Mouse (Mus musculus): ENCODE results near the gene Sdk2. TPM values are rescaled to one million over a fixed set of nuclear protein-coding genes. Genes with fewer than 3 reads are reported as not detected.

Gene Sdk2
- total RNA-seq, 2 experiments from 2014 or later: 17.6 to 24.8 TPM

DNA sequence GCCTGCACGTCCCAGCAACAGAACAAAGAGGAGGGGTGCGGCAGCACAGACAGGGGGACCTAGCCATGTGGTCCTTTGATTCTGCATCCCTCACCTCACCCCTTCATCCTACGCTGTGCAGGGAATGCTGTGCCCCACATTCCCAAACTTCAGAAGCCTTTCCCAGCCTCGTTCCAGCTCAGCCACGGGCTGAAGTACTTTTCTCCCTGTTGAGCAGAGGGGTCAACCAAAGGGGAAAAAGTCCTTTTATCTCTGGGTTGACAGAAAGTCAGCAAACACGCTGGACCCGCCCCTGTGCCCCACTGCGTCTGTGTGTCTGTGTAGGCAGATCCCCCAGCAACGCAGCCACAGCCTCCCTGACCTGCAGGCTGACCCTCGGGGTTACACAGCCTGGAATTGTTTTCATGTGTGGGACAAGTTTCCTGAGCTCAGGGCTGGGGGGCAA is 18.9 kb downstream of the Sdk2 start:
- DNase-seq (ENCODE audit: low spot score in 2 of 2): no peak

DNA sequence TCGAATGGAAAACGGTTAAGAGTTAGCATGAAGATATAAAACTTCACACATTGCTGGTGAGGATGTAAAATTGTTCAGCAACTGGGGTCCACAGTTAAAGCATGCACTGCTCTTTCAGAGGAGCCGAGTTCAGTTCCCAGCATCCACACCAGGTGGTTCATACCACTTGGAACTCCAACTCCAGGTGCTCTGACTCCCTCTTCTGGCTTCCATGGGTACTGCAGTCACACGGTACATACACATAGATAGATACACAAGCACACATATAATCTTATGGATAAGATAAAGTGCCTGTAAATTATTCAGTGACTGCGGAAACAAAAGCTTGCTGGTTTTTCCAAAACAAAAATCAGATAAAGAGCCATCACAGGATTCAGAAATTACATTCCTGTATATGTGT is 19.9 kb downstream of the Sdk2 start:
- DNase-seq (ENCODE audit: low spot score in 2 of 2): no peak

DNA sequence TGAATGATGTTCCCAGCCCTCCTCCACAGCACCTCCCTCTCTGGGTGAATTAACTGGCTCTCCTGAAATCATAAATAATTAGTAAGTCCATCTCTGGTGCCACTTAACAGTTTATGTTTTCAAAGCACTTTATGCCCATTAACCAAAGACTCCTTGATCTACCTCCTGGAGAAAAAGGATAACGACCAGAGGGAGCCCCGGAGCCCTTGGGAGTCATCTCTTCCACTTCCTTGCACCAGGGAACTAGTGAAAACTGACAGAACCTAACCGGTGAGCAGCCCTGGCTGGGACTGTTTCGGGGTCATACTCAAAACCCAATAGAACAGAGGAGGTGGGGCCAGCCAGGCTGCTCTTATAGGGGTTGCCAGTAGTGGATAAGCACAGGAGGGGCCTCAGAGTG is 22.5 kb downstream of the Sdk2 start:
- no peak for DNase-seq (ENCODE audit: low spot score in 2 of 2)

- no peak for DNase-seq (ENCODE audit: low spot score in 2 of 2)
Observed at GRCm38 (mm10) chr11:114043530-114043929, 23.3 kb downstream of the Sdk2 start.

DNA sequence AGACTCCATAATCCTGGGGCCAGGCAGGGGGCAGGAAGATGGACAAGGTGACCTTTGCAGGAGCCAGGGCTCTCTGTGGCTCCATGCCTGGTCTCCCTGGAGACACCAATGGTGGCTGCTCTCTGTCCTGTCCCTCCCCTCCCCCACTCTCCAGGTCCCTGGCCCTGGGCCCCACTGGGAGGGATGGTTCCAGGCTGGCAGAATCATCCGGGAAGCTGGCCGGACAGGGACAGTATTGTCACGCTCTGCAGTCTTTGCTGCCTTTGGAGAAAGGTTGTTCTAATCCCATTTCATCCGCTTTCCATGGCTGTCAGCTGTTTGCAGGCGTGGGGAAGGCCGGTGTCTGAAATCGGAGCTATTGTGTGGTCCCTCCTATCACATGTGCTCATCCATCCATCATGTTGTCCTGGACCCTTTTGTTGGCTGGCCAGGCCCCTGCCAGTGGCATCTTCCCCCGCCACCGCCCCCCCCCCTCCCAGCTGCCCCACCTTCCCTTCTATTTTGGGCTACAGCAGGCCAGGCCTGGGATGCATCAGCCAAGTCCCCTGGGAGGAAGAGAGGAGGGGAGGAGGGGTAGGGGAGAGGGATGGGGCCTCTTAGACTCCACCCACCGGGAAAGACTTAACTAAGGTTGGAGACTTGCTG is 26.3 kb downstream of the Sdk2 start:
- peak in 1 of 2 experiments; percentile 11 for DNase-seq (ENCODE audit: low spot score in 2 of 2)

- peak; percentile 73 to 79 for DNase-seq (ENCODE audit: low spot score in 2 of 2)
Observed at GRCm38 (mm10) chr11:114038036-114038435, 28.8 kb downstream of the Sdk2 start.

- DNase-seq (ENCODE audit: low spot score in 2 of 2): no peak
Observed at GRCm38 (mm10) chr11:114031491-114031890, 35.4 kb downstream of the Sdk2 start.

DNA sequence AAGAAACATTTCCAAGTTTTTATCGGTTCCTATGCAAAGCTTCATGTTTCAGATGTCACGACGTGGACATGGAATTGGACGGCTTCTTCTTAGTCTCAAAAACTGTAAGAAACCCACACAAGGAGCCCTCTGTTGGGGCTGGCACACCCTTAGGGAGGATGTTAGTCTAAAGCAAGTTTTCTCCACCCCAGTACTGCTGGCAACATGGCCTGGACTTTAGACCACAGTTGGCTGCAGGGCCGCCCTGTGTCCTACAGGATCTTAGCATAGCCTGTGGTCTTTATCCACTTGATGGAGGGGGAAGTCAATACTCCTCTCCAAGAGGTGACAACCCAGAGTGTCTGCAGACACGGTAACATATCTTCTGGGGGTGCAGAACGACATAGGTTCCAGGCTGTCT is 36.6 kb downstream of the Sdk2 start:
- no peak for DNase-seq (ENCODE audit: low spot score in 2 of 2)

DNA sequence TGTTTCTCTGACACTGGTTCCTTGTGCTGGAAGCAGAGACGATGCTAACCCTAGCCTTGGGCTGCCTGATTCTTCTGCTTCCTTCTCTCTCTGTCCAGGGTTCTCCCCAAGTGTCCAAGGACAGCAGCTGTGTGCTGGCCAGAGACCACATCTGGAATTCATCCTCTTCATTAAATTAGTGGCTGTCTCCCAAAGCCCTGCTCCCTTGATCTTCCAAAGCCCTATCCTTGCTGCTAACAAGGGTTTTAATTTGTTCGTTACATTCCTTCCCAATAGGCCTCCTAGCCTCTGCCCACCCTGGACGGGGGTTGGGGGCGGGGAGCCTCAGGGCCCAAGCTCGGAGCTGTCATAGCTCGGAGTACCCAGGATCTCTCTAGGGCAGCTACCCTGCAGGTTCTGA is 38.3 kb downstream of the Sdk2 start:
- DNase-seq (ENCODE audit: low spot score in 2 of 2): no peak

- DNase-seq (ENCODE audit: low spot score in 2 of 2): no peak
Observed at GRCm38 (mm10) chr11:114028021-114028420, 38.8 kb downstream of the Sdk2 start.

DNA sequence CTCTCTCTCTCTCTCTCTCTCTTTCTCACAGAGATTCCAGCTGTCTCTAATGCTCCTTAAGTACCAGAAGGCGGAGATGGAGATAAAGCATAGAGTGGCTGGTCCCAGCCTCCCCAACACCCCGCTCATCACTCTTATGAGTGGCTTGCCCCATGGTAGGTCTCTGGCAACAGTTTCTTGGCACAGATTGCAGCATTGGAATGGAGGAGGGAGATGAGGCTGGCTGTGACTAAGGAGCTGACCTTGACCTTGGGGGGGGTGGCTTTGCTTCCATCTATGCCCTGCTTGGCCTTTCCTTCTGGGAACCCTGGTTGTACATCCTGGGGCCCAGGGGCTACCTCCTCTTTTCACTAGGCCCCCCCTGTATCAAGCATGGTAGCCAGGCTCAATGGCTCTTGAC is 41.8 kb downstream of the Sdk2 start:
- DNase-seq (ENCODE audit: low spot score in 2 of 2): no peak

DNA sequence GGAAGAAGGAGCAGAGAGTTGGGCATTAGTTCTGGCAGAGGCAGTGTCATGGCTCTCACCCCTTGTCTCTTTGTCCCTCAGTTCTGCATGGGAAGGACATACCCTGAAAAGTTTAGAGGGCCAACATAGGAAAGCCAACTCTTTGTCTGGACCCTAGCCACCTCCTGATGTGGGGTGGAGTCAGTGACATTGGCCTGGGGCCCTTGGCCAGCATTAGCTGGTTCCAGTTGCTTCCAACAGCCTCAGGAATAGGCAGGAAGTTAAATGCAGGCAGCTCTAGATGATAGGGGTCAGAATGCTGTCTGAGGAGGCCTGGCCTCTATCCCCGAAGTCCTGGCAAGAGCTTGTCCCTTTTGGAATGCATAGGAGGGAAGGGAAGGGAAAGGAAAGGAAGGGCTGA is 42.9 kb downstream of the Sdk2 start:
- no peak for DNase-seq (ENCODE audit: low spot score in 2 of 2)

DNA sequence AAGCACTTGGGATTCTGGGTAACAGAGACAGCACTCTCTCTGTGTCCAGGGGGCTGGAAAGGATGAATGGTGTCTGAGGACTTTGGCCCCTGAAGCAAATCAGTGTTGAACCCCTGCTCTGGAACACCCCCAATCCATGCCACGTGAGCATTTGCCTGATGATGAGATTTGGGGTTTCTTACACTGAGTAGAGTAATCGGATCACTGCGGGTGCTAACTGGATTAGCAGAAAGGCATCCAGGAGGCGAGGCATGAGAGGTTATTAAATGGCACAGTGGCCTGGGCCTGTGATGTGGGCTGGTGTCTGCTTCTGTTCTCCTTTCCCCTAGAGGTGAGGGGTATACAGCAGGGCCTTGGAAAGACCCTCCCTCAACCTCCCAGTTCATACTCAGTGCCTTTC is 44.7 kb downstream of the Sdk2 start:
- DNase-seq (ENCODE audit: low spot score in 2 of 2): no peak

DNA sequence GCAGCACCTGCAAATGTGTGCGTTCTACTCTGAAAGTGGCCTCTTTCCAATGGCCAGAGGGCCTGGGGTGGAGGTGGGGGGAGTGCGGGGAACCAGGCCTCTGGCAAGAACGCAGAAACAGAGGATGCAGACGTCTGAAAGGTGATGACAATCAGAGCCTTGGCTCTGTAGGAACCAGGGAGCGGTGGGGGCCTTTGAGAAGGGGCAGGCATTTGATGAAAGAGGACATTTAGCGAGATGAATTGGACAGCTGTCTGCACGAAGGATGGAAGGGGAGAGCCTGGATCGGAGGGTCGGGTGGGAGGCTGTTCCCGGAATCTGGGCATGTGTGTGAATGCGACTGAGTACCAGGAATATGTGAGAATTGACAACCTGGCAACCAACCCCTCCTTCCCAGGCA is 47.8 kb downstream of the Sdk2 start:
- no peak for DNase-seq (ENCODE audit: low spot score in 2 of 2)

GRCm38 (mm10) chr11:114016889-114017392 is 49.9 kb downstream of the Sdk2 start:
- DNase-seq (ENCODE audit: low spot score in 2 of 2): no peak

DNA sequence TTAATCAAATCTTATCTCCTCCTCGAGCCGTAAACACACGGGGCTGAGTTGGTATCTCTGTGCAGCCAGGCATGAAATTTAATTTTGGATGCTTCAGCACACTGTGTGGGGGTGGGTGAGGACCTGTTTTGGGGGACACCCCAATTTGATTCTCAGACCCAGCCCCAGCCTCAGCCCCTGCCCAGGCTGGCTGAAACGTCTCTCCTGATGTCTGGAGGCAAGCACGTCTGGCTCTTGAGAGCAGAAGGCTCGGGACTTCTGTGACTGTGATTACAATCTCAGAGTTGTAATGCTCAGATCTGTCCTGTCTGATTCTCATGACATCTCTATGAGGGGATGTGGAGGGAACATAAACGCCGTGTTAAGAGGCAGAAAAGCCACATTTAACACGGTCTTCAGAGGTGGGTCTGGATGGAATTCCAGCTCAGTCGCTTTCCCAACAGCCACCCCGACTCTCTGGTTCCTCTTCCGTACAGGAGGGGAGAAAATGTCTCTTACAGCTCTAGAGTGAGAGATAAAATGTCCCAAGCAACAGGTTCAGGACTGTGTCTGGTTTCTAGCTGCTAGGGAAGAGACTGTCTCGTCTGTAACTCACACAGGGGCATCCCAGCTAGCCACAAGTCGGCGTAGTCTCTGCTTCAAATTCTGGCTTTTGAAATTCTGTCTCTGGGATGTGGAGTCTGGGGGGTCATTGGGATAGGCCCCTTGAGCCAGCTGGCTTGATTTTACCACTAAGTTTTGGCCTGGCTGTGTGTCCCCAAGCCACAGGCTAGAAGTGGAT is 50.5 kb downstream of the Sdk2 start:
- no peak for DNase-seq (ENCODE audit: low spot score in 2 of 2)

DNA sequence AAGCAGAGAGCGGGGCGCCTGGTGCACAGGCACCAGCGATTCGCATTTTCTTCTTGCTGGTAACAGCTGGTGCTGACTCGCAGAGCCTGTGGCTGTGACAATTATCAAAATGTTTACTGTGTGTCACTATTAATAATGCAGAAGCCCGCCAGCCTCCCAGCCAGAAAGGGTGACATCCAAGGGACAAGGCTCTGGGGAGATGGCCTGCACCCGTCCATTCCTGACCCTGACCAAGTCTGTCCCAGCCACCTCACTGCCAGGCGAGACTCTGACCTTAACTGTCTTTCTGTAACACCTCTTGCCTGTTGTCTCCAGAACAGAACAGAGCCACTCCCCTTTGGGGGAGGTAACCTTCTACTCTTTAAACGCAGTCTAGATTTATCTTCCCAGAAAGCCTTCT is 55.3 kb downstream of the Sdk2 start:
- no peak for DNase-seq (ENCODE audit: low spot score in 2 of 2)

- no peak for DNase-seq (ENCODE audit: low spot score in 2 of 2)
Observed at GRCm38 (mm10) chr11:114005879-114006278, 61.0 kb downstream of the Sdk2 start.

GRCm38 (mm10) chr11:114004651-114005050 is 62.2 kb downstream of the Sdk2 start:
- no peak for DNase-seq (ENCODE audit: low spot score in 2 of 2)

- DNase-seq (ENCODE audit: low spot score in 2 of 2): no peak
Observed at GRCm38 (mm10) chr11:114003195-114003594, 63.7 kb downstream of the Sdk2 start.

- no peak for DNase-seq (ENCODE audit: low spot score in 2 of 2)
Observed at GRCm38 (mm10) chr11:114000051-114000450, 66.8 kb downstream of the Sdk2 start.

DNA sequence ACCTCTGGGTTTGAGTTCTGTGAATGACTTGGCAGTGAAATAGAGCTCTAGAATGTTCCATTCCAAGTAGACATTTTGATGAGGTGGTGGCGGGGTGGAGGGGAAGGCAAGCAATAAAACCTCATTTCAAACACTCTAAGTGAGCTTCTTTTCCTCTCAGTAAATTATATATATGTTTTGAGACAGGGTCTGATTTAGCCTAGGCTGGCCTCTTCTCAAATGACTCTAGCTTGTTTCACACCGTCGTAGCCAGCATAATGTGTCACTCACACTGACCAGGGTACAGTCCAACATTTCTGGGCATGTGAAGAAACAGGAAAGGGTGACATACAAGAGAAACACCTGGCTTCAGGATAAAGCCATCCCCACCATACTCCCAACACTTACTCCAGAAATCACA is 68.1 kb downstream of the Sdk2 start:
- no peak for DNase-seq (ENCODE audit: low spot score in 2 of 2)

DNA sequence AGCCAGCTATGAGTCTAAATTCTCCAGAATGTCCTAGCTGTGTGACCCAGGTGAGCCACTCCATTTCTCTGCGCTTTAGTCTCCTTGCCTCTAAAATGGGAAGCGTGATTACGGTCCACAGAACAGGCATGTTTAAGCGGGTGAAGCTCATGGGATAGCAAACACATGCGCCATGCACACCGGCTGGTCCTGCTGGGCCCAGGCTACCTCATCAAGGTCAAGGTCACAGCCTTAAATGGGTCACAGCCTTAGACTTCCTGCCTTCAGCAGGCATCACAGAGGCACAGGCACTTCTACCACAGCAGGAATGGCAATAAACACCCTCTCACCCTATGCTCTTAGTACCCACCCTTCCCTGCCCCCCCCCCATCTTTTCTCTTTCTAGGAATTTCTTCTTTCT is 72.9 kb downstream of the Sdk2 start:
- DNase-seq (ENCODE audit: low spot score in 2 of 2): no peak

Data from layer of hippocampus, adult 18-20 months (tissue).